Mouse (Mus musculus) heart, adult 11 months (tissue): Measurements from ENCODE around the gene Map3k3.
A peak's percentile ranks its signal among the peaks of the same experiment; 100 is the strongest.
"Not testable (repeated sequence)": the region's sequence is repeated elsewhere in the genome, so short reads cannot be mapped to it uniquely, and the experiment has no call there.

Source experiments
- DNase-seq: peaks from one replicate; pipeline ENCODE4 v3.0.0; 2022

The Map3k3 gene

GRCm38 (mm10) chr11:106084911-106085561 is 623 bp downstream of the Map3k3 start:
- DNase-seq = peak; percentile 99

GRCm38 (mm10) chr11:106098223-106098622 is 13.8 kb downstream of the Map3k3 start:
- DNase-seq = peak; percentile 94

- peak; percentile 89 for DNase-seq
Observed at GRCm38 (mm10) chr11:106102866-106103265, 18.5 kb downstream of the Map3k3 start.

- peak; percentile 85 for DNase-seq
Observed at GRCm38 (mm10) chr11:106106047-106106587, 21.7 kb downstream of the Map3k3 start.

DNA sequence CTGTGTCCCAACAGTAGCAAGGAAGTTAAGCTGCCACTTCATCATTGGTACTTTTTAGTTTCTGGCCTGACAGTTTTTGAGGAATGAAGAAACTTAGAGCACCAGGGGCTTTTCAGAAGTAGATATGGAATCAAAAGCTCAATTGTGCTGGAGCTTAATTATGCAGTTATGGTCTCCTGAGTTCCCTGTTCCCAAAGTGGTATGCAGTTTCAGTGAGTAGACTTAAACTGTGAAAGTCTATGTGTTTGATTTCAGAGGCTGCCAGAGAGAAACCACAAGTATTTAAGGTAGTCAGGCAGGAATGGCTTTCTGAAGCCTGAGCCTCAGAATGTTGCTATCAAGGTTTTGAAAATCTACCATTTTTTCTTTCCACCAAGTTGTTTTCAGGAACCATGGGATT is 27.3 kb downstream of the Map3k3 start:
- no peak for DNase-seq

- peak; percentile 53 for DNase-seq
Observed at GRCm38 (mm10) chr11:106122221-106122620, 37.8 kb downstream of the Map3k3 start.

DNA sequence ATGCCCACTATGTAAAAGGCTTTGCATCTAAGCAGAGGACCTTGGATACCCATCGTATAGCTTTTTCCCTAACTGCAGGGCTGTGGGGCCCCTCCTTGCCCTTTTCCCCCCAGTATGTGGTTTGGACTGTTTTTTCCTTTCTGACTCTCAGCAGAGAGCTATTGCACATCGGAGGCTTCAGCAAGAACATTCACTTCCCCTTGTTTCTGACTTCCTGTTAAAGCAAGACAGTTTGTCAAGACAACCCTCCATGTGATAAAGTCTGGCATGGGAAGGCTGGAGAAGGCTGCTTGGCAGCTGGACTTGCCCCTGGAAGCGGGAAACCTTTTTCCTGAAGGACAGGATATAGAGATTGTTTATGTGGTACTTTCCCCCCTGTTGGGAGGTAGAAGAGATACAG is 38.3 kb downstream of the Map3k3 start:
- peak; percentile 95 for DNase-seq

DNA sequence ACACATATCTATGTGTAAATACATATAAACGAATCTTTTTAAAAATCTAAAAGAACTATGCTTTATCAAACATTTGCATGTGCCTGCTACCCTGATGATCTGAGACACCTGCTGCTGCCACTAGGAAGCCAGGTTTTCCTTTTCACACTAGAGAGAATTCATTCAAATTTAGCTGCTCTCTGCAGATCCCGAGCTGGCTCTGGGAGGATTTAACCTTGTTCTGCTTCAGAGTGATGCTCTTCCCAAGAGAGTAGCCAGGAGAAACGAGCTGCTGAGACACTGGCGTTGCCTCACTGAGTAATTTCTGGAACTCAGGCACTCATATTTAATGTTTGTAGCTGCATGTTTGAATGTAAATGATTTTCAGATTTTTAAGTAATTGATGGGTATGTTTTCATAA is 40.4 kb downstream of the Map3k3 start:
- peak; percentile 17 for DNase-seq

GRCm38 (mm10) chr11:106125827-106126226 is 41.4 kb downstream of the Map3k3 start:
- DNase-seq = peak; percentile 23

- not testable (repeated sequence) for DNase-seq
Observed at GRCm38 (mm10) chr11:106126727-106127373, 42.4 kb downstream of the Map3k3 start.

DNA sequence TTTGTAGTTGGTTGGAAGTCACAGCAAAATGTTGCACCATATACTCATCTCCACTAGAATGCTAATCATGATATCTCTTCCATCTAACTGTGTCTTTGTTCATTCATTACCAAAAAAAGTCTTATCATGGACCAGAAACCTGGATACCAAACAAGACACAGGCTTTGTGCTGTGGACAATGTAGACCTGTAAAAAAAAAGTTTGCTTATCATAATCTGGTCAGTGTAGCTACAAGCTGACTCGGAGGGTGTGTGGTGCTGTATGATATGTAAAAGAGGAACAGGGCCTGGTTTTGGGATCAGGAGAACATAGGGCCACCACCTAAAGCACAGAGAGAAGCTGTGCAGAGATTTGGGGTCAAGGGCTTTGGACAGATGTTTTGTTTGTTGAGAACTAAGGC is 45.1 kb downstream of the Map3k3 start:
- DNase-seq = no peak

GRCm38 (mm10) chr11:106132516-106132915 is 48.1 kb downstream of the Map3k3 start:
- peak; percentile 74 for DNase-seq

DNA sequence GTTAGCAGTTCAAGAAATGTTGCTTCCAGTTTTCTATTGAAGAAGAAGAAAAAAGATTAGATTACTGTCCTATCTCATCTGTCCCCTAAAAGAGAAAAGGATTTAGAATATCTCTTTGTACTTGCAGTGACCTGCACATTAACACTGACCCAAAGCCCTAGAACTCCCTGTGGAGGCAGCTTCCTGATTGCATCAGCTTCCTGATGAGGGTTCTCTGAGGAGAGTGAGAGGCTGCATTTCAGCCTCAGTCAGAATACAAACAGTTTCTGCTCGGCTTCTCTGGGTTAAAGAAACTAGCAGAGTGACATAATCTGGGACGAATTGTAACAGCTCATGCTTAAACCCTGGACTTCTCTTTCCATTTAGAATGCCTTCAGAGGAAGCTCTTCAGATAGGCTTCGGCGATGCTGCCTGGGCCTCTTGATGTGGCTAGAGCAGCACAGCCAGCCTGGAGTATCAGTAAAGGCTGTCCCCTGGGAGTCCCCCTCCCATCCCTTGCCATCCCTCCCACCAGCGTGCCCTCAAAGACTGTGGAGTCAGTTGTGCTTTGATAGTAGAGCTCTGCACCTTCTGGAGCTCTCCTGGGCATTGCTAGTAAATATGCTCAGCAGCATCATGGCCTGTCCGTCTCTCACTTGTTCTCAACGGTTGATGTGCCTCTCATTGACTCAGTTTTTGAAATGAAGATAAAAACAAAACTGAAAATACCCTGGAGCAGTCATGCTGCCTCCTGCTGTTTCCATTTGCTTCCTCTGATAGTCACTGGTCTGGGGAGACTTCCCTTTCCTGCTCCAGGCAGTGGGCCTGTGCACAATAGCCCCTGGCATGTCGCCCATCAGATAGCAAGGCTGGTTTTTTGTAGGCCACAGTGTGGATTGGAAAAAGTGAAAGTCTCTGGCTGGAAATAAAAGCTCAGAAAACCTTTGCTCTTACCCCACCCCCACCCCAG is 50.4 kb downstream of the Map3k3 start:
- DNase-seq = peak; percentile 99

DNA sequence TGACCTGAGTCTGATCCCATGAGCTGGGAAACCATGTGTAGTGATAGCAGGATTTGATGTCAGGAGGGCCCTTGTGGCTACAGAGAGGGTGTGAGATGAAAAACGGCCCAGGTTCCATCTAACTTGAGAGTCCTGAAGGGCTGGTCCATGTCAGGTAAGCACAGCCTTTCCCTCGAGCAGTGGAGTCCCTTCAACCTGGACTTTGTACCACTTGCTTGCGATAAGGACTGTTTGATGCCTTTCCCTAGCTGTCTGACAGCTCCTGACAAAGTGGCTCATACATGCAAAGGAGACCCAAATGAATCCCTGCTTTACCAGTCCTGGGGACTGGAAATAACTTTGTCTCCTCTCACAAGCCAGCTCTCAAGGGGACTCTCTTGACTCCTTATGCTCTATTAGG is 66.8 kb downstream of the Map3k3 start:
- no peak for DNase-seq

DNA sequence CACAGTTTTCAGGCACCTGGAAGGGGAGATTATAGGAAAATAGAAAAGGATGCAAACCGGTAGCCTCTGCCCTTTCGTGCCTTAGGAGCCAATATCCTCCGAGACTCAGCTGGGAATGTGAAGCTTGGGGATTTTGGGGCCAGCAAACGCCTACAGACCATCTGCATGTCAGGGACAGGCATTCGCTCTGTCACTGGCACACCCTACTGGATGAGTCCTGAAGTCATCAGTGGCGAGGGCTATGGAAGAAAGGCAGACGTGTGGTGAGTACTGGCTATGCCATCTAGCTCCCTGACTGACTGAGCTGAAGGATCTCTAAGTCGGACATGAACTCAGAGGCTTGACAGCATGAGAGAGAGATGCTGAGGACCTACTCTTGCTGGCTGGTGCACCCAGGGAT is 67.7 kb downstream of the Map3k3 start:
- DNase-seq = peak; percentile 84

- DNase-seq = peak; percentile 87
Observed at GRCm38 (mm10) chr11:106154091-106154490, 69.7 kb downstream of the Map3k3 start.

- DNase-seq = no peak
Observed at GRCm38 (mm10) chr11:106154770-106155169, 70.4 kb downstream of the Map3k3 start.

- DNase-seq = peak; percentile 84
Observed at GRCm38 (mm10) chr11:106155761-106156160, 71.3 kb downstream of the Map3k3 start.

GRCm38 (mm10) chr11:106156257-106156656 is 71.8 kb downstream of the Map3k3 start:
- no peak for DNase-seq

DNA sequence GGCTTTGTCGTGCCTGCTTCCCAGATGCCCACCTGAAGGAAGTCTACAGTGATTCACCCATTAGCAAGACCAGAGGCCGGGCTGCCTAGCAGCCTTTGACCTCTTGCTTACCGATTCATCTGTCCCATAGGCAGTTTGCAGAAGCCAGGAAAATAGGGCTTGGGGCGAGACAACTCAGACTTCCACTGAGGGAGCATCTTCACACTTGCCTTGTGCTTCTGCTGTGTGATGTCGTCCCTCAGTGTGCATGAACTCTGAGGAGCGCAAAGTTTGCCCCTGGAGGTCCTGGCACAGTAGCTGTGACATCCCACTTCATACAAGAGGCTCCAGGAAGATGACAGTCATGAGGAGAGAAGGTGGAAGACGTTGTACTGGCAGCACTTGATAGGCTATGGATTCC is 72.7 kb downstream of the Map3k3 start:
- peak; percentile 89 for DNase-seq

GRCm38 (mm10) chr11:106158081-106158929 is 73.9 kb downstream of the Map3k3 start:
- peak; percentile 93 for DNase-seq

DNA sequence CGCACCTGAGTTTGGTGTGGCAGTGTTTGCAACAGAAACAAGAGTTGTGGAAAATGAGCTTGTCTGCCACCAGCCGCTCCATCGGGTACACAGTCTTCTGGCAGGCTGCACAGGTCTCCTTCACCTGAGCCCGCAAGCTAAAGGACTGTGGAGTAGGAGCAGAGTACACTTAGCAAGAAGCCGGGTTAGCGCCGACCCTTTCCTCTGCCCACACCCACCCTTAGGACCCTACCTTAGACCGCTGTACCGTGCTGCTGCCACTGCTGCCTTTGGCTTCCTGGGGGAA is 74.5 kb downstream of the Map3k3 start:
- DNase-seq = no peak
